Mouse (Mus musculus): Measurements from ENCODE around the gene Gm17604. TPM values are rescaled to one million over a fixed set of nuclear protein-coding genes. Genes with fewer than 3 reads are reported as not detected.

Gene Gm17604
- not detected in 4 replicates for total RNA-seq (2023; ENCODE audit: inconsistent age)

DNA sequence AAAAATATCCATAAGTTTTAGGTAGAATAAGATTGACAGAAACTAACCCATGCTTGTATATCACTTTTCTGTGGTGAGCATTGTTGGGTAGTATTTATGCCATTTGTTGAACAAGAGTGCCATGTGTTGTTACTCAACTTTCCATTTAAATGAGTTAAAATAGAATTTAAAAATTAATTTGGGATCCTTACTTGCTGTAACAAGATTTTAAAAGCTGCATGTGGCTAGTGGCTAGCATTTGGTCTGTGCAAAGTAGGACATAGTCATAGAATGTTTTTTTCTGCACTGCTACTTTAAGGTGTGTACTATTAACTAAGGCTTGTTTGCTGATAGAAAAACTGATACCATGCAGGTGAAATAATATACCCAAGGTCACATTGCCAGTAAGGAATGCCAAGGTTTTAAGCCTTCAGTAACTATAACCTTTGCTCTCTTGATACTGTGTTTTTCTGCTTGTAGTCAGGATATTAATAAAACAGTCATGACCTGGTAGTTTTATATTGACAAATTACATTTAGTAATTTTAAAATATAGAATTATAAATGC, at the start of gene Gm17604:
Gm17604 (minus strand) TSS at position 51 of the 546 bp plus-strand sequence.

GRCm38 (mm10) chrX:164980193-164980775, 24.3 kb downstream of the Gm17604 start, which contains the start of the genes Mospd2 and Fancb:
Mospd2 (minus strand) TSS chrX:164980375.
Fancb (plus strand) TSS chrX:164980592.

Other genes starting within 250 kb of the Gm17604 start
- 22.2 to 28.9 TPM (median 24.2 TPM) in 4 replicates for gene Mospd2, start 24.5 kb downstream of the Gm17604 start, total RNA-seq (2023; ENCODE audit: inconsistent age)
- gene Fancb, start 24.2 kb downstream of the Gm17604 start, total RNA-seq (2023; ENCODE audit: inconsistent age), result 2.9 to 4.6 TPM (median 4.1 TPM) in 4 replicates

Measured in B cell, adult (primary cell).